Mouse (Mus musculus): Measurements from ENCODE around the gene Mip. TPM values are rescaled to one million over a fixed set of nuclear protein-coding genes. Genes with fewer than 3 reads are reported as not detected.
"Not testable (repeated sequence)": the region's sequence is repeated elsewhere in the genome, so short reads cannot be mapped to it uniquely, and the experiment has no call there.

Mip gene
- polyA plus RNA-seq, 1 experiment from 2014 or later, result not detected

GRCm38 (mm10) chr10:128209311-128210009 lies 16.2 kb upstream of the Mip start:
- Histone ChIP-seq H3K27me3 (ENCODE audit: control insufficient read depth, insufficient read depth, low read length) (0 out of 2 replicates have a peak, but pooled peaks cover 3% of the 10 kb centered on the region), H3K4me2 (no peak overlapping the region), H3K4me3 (ENCODE audit: low read depth, low read length) (no peak overlapping the region), H3K36me3 (ENCODE audit: control insufficient read depth, insufficient read depth, low read length) (no peaks in the 10 kb centered on the region; the same call in 1 of the 2 replicates), H3K4me1 (ENCODE audit: control insufficient read depth, insufficient read depth, low read length) (peaks cover 5% of the 10 kb centered on the region; the same call in 1 of the 2 replicates), H3K9ac (ENCODE audit: low read length) (no peak overlapping the region), H3K27ac (ENCODE audit: low read depth, low read length) (no peak overlapping the region), H3K9me3 (ENCODE audit: control insufficient read depth, low read length) (no peaks in the 10 kb centered on the region)
- no peak for DNase-seq (ENCODE audit: low spot score, missing footprints)
- no peak for ATAC-seq (ENCODE audit: low FRiP score)
- 91% methylated on average over 11 of the region's 11 CpGs for WGBS

- no peak overlapping the region for H3K27ac ChIP-seq (ENCODE audit: low read depth, low read length)
- DNase-seq (ENCODE audit: low spot score, missing footprints) (no peak), ATAC-seq (ENCODE audit: low FRiP score) (no peak)
- peaks cover 5% of the 10 kb centered on the region; the same call in 1 of the 2 replicates for H3K4me1 ChIP-seq (ENCODE audit: control insufficient read depth, insufficient read depth, low read length)
- H3K36me3 ChIP-seq (ENCODE audit: control insufficient read depth, insufficient read depth, low read length), result no peaks in the 10 kb centered on the region; the same call in 1 of the 2 replicates
- H3K4me2 ChIP-seq, result no peak overlapping the region
- H3K9ac ChIP-seq (ENCODE audit: low read length), result no peak overlapping the region
- 0 out of 2 replicates have a peak, but pooled peaks cover 3% of the 10 kb centered on the region for H3K27me3 ChIP-seq (ENCODE audit: control insufficient read depth, insufficient read depth, low read length)
- no peaks in the 10 kb centered on the region for H3K9me3 ChIP-seq (ENCODE audit: control insufficient read depth, low read length)
- 89% methylated on average over 2 of the region's 2 CpGs for WGBS
- no peak overlapping the region for H3K4me3 ChIP-seq (ENCODE audit: low read depth, low read length)
Observed at GRCm38 (mm10) chr10:128210131-128210530, 15.5 kb upstream of the Mip start.

- ATAC-seq (ENCODE audit: low FRiP score) (peak; percentile 16; the same call in 1 of the 2 replicates), DNase-seq (ENCODE audit: low spot score, missing footprints) (no peak)
- H3K4me2 ChIP-seq, result peak overlapping the region; percentile 88
- no peaks in the 10 kb centered on the region; the same call in 1 of the 2 replicates for H3K36me3 ChIP-seq (ENCODE audit: control insufficient read depth, insufficient read depth, low read length)
- H3K27ac ChIP-seq (ENCODE audit: low read depth, low read length), result no peak overlapping the region
- 33% methylated on average over 14 of the region's 14 CpGs for WGBS
- peaks cover 5% of the 10 kb centered on the region; the same call in 1 of the 2 replicates for H3K4me1 ChIP-seq (ENCODE audit: control insufficient read depth, insufficient read depth, low read length)
- peak overlapping the region; percentile 75 for H3K9ac ChIP-seq (ENCODE audit: low read length)
- H3K9me3 ChIP-seq (ENCODE audit: control insufficient read depth, low read length), result no peaks in the 10 kb centered on the region
- peak overlapping the region; percentile 65 for H3K4me3 ChIP-seq (ENCODE audit: low read depth, low read length)
- 0 out of 2 replicates have a peak, but pooled peaks cover 3% of the 10 kb centered on the region for H3K27me3 ChIP-seq (ENCODE audit: control insufficient read depth, insufficient read depth, low read length)
Observed at GRCm38 (mm10) chr10:128210954-128211353, 14.7 kb upstream of the Mip start.

- peak within 1 kb of the TSS; percentile 88 for H3K4me2 ChIP-seq
- under 1% methylated on average over 30 of the region's 30 CpGs for WGBS
- peak within 1 kb of the TSS; percentile 65 for H3K4me3 ChIP-seq (ENCODE audit: low read depth, low read length)
- 0 out of 2 replicates have a peak, but pooled peaks cover 3% of the 10 kb centered on the region for H3K27me3 ChIP-seq (ENCODE audit: control insufficient read depth, insufficient read depth, low read length)
- peak; percentile 97 for DNase-seq (ENCODE audit: low spot score, missing footprints)
- peaks cover 5% of the 10 kb centered on the region; the same call in 1 of the 2 replicates for H3K4me1 ChIP-seq (ENCODE audit: control insufficient read depth, insufficient read depth, low read length)
- peak within 1 kb of the TSS; percentile 75 for H3K9ac ChIP-seq (ENCODE audit: low read length)
- H3K36me3 ChIP-seq (ENCODE audit: control insufficient read depth, insufficient read depth, low read length), result no peaks in the 10 kb centered on the region; the same call in 1 of the 2 replicates
- ATAC-seq (ENCODE audit: low FRiP score), result peak; percentile 97
- no peaks in the 10 kb centered on the region for H3K9me3 ChIP-seq (ENCODE audit: control insufficient read depth, low read length)
- no peak within 1 kb of the TSS for H3K27ac ChIP-seq (ENCODE audit: low read depth, low read length)
Observed at GRCm38 (mm10) chr10:128211390-128212108, 14.1 kb upstream of the Mip start, which contains the start of gene Spryd4. Gene Spryd4, minus strand, starts transcription at chr10:128211807.

DNA sequence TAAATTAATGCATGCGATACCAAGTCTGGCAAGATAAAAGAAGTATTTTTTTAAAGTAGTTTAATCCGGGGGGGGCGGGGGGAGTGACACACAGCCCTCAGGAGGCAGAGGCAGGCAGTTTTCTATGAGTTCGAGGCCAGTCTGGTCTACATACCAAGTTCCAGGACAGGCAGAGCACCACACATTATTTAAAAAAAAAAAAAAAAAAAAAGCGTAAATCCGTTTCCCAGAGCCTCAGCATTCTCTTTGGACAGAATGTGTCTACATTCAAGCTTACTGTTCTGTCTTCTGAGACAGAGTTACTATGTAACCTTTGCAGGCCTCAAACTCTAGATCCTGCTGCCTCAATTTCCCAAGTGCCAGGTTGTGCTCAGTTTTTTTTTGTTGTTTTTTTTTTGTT lies 13.5 kb upstream of the Mip start:
- H3K9me3 ChIP-seq (ENCODE audit: control insufficient read depth, low read length), result no peaks in the 10 kb centered on the region
- DNase-seq (ENCODE audit: low spot score, missing footprints) (no peak), ATAC-seq (ENCODE audit: low FRiP score) (no peak)
- no peak overlapping the region; the same call in 1 of the 2 replicates for H3K9ac ChIP-seq (ENCODE audit: low read length)
- H3K27me3 ChIP-seq (ENCODE audit: control insufficient read depth, insufficient read depth, low read length), result 0 out of 2 replicates have a peak, but pooled peaks cover 3% of the 10 kb centered on the region
- H3K4me3 ChIP-seq (ENCODE audit: low read depth, low read length), result peak overlapping the region; percentile 65
- 49% methylated on average over 6 of the region's 6 CpGs for WGBS
- peak overlapping the region; percentile 88 for H3K4me2 ChIP-seq
- H3K27ac ChIP-seq (ENCODE audit: low read depth, low read length), result no peak overlapping the region
- H3K4me1 ChIP-seq (ENCODE audit: control insufficient read depth, insufficient read depth, low read length), result peaks cover 5% of the 10 kb centered on the region; the same call in 1 of the 2 replicates
- no peaks in the 10 kb centered on the region; the same call in 1 of the 2 replicates for H3K36me3 ChIP-seq (ENCODE audit: control insufficient read depth, insufficient read depth, low read length)

DNA sequence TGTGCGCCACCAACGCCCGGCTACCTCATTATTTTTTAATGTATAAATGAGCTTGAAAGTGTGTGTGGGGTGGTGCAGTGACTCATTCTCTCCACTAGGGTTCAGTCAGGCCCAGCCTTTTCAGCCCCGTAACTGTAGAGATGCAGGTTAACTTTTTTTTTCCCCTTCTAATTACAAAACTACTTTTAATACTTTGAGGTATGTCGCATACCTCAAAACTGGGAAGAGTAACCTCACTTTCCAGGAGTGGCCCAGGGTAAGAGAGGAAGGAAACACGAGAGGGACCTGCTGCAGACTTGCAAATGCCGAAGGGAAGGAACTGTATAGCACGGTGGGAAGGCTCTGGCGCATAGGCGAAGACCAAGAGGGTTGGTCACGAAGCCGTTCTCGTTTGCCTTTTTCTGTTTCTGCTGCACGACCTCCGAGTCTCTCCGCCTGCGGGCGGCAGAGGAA lies 12.7 kb upstream of the Mip start:
- 0 out of 2 replicates have a peak, but pooled peaks cover 3% of the 10 kb centered on the region for H3K27me3 ChIP-seq (ENCODE audit: control insufficient read depth, insufficient read depth, low read length)
- H3K27ac ChIP-seq (ENCODE audit: low read depth, low read length), result no peak overlapping the region
- peak overlapping the region; percentile 23; the same call in 1 of the 2 replicates for H3K4me3 ChIP-seq (ENCODE audit: low read depth, low read length)
- H3K36me3 ChIP-seq (ENCODE audit: control insufficient read depth, insufficient read depth, low read length), result no peaks in the 10 kb centered on the region
- H3K4me1 ChIP-seq (ENCODE audit: control insufficient read depth, insufficient read depth, low read length), result peaks cover 5% of the 10 kb centered on the region; the same call in 1 of the 2 replicates
- WGBS, result 4% methylated on average over 18 of the region's 18 CpGs
- H3K9ac ChIP-seq (ENCODE audit: low read length), result peak overlapping the region; percentile 41; the same call in 1 of the 2 replicates
- ATAC-seq (ENCODE audit: low FRiP score) (peak; percentile 47), DNase-seq (ENCODE audit: low spot score, missing footprints) (peak; percentile 93)
- H3K9me3 ChIP-seq (ENCODE audit: control insufficient read depth, low read length), result no peaks in the 10 kb centered on the region
- peak overlapping the region; percentile 49 for H3K4me2 ChIP-seq

DNA sequence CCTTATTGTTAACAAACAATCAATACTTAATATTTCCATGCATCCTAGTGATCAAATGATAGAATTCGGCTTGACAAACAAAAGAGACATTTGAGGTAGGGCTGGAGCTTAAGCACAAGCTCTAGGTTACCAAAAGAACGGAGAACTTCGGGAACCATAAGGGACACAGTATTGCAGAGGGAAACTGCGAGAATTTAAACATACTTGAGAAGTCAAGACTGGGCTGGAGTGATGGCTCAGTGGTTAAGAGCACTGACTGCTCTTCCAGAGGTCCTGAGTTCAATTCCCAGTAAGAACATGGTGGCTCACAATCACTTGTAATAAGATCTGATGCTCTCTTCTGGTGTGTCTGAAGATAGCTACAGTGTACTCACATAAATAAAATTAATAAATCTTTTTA lies 11.5 kb upstream of the Mip start:
- H3K36me3 ChIP-seq (ENCODE audit: control insufficient read depth, insufficient read depth, low read length); H3K4me2 ChIP-seq; H3K4me1 ChIP-seq (ENCODE audit: control insufficient read depth, insufficient read depth, low read length); H3K27ac ChIP-seq (ENCODE audit: low read depth, low read length); H3K9ac ChIP-seq (ENCODE audit: low read length); DNase-seq (ENCODE audit: low spot score, missing footprints); ATAC-seq (ENCODE audit: low FRiP score); H3K27me3 ChIP-seq (ENCODE audit: control insufficient read depth, insufficient read depth, low read length); H3K4me3 ChIP-seq (ENCODE audit: low read depth, low read length); H3K9me3 ChIP-seq (ENCODE audit: control insufficient read depth, low read length): not testable (repeated sequence)
- WGBS, result 84% methylated on average over 4 of the region's 4 CpGs

GRCm38 (mm10) chr10:128214981-128215380 lies 10.7 kb upstream of the Mip start:
- 84% methylated on average over 5 of the region's 5 CpGs for WGBS
- Histone ChIP-seq H3K27ac (ENCODE audit: low read depth, low read length) (no peak overlapping the region), H3K9ac (ENCODE audit: low read length) (no peak overlapping the region), H3K4me3 (ENCODE audit: low read depth, low read length) (no peak overlapping the region), H3K36me3 (ENCODE audit: control insufficient read depth, insufficient read depth, low read length) (no peaks in the 10 kb centered on the region), H3K4me2 (no peak overlapping the region), H3K27me3 (ENCODE audit: control insufficient read depth, insufficient read depth, low read length) (0 out of 2 replicates have a peak, but pooled peaks cover 3% of the 10 kb centered on the region), H3K4me1 (ENCODE audit: control insufficient read depth, insufficient read depth, low read length) (peaks cover 5% of the 10 kb centered on the region; the same call in 1 of the 2 replicates), H3K9me3 (ENCODE audit: control insufficient read depth, low read length) (no peaks in the 10 kb centered on the region)
- ATAC-seq (ENCODE audit: low FRiP score) (no peak), DNase-seq (ENCODE audit: low spot score, missing footprints) (no peak)

Data from midbrain, embryonic 11.5 days (tissue).